Mouse (Mus musculus) heart, embryonic 16.5 days (tissue): ENCODE measurements around the gene Hoxa4. TPM values are rescaled to one million over a fixed set of nuclear protein-coding genes. Genes with fewer than 3 reads are reported as not detected.

Source experiments
- ATAC-seq: fragments of 200-750 bp; cut with Nextera tagmentation; replicated peaks from 2 replicates; pipeline ENCODE4 v1.8.0; 2017; ENCODE audit warnings: moderate number of reproducible peaks; ENCODE audit not compliant: insufficient read depth, low FRiP score; ENCODE audit errors: extremely low read depth
- H3K27ac ChIP-seq: fragments of 300-500 bp; sonication (generic); 2 replicates; pipeline ENCODE4 v1.5.1; 2014; ENCODE audit warnings: mild to moderate bottlenecking, low read length, control low read depth, moderate library complexity
- H3K27me3 ChIP-seq: fragments of 300-500 bp; sonication (generic); 2 replicates; pipeline ENCODE4 v1.6.1; 2014; ENCODE audit warnings: low read length, mixed read lengths; ENCODE audit not compliant: control insufficient read depth, insufficient read depth
- H3K36me3 ChIP-seq: fragments of 300-500 bp; sonication (generic); 2 replicates; pipeline ENCODE4 v1.6.1; 2014; ENCODE audit not compliant: control insufficient read depth, insufficient read depth
- H3K4me1 ChIP-seq: fragments of 300-500 bp; sonication (generic); 2 replicates; pipeline ENCODE4 v1.6.1; 2014; ENCODE audit warnings: low read length, mixed read lengths; ENCODE audit not compliant: control insufficient read depth, insufficient read depth
- H3K4me2 ChIP-seq: fragments of 300-500 bp; sonication (generic); 2 replicates; pipeline ENCODE4 v1.6.1; 2014; ENCODE audit warnings: low read depth, mild to moderate bottlenecking, control low read depth, low read length
- H3K4me3 ChIP-seq: fragments of 300-500 bp; sonication (generic); 2 replicates; pipeline ENCODE4 v1.5.1; 2014; ENCODE audit warnings: mild to moderate bottlenecking, control low read depth, low read length
- H3K9ac ChIP-seq: fragments of 300-500 bp; sonication (generic); 2 replicates; pipeline ENCODE4 v1.6.1; 2014; ENCODE audit warnings: low read length, control low read depth
- H3K9me3 ChIP-seq: fragments of 300-500 bp; sonication (generic); replicated peaks from 2 replicates; pipeline ENCODE4 v1.6.1; 2016; ENCODE audit warnings: low read length; ENCODE audit not compliant: control insufficient read depth
- WGBS: fragments of 180-500 bp; shearing (Covaris S2); extraction: QIAGEN DNeasy Blood & Tissue Kit; methylation state at CpG from one replicate; pipeline ENCODE4 v1.1.7; 2014; 5-methylcytosine and 5-hydroxymethylcytosine counted together
- polyA plus RNA-seq: library from polyadenylated mRNA; unstranded; fragments of >200 nt; fragmentation: Nextera tagmentation; extraction: Ambion mirVana; gene quantifications from 2 replicates; pipeline ENCODE4 v1.2.1, GENCODE M21; 2015

The Hoxa4 gene
- polyA plus RNA-seq, 1 experiment from 2014 or later = not detected

GRCm38 (mm10) chr6:52205221-52205620, 13.7 kb upstream of the Hoxa4 start:
- no peaks in the 10 kb centered on the region for H3K9me3 ChIP-seq
- peaks cover 81% of the 10 kb centered on the region for H3K27me3 ChIP-seq
- no peaks in the 10 kb centered on the region for H3K36me3 ChIP-seq
- H3K4me3 ChIP-seq = no peak overlapping the region
- ATAC-seq = no peak
- H3K4me1 ChIP-seq = peaks cover 3% of the 10 kb centered on the region; the same call in 1 of the 2 replicates
- 16% methylated on average over 14 of the region's 14 CpGs for WGBS
- no peak overlapping the region for H3K9ac ChIP-seq
- no peak overlapping the region for H3K27ac ChIP-seq
- H3K4me2 ChIP-seq = no peak overlapping the region

- no peak within 1 kb of the TSS; the same call in 1 of the 2 replicates for H3K27ac ChIP-seq
- WGBS = 1% methylated on average over 65 of the region's 65 CpGs
- no peaks in the 10 kb centered on the region for H3K36me3 ChIP-seq
- peaks cover 3% of the 10 kb centered on the region; the same call in 1 of the 2 replicates for H3K4me1 ChIP-seq
- H3K4me3 ChIP-seq = peak within 1 kb of the TSS; percentile 45
- H3K9ac ChIP-seq = peak within 1 kb of the TSS; percentile 56
- H3K9me3 ChIP-seq = no peaks in the 10 kb centered on the region
- peaks cover 79% of the 10 kb centered on the region for H3K27me3 ChIP-seq
- H3K4me2 ChIP-seq = peak within 1 kb of the TSS; percentile 56
- 0 out of 2 replicates have a peak, but pooled peaks have one; percentile 37 for ATAC-seq
These were observed 12.6 kb upstream of the Hoxa4 start, which contains the start of gene Hoxa5 for GRCm38 (mm10) chr6:52204050-52204752. TSS of gene Hoxa5 (minus strand) at chr6:52204587.

GRCm38 (mm10) chr6:52203371-52204049, 12.0 kb upstream of the Hoxa4 start:
- Histone ChIP-seq H3K27ac (no peak overlapping the region; the same call in 1 of the 2 replicates), H3K9me3 (no peaks in the 10 kb centered on the region), H3K4me2 (peak overlapping the region; percentile 56), H3K4me3 (peak overlapping the region; percentile 45), H3K4me1 (peaks cover 3% of the 10 kb centered on the region; the same call in 1 of the 2 replicates), H3K27me3 (peaks cover 79% of the 10 kb centered on the region), H3K36me3 (no peaks in the 10 kb centered on the region), H3K9ac (peak overlapping the region; percentile 56)
- 0 out of 2 replicates have a peak, but pooled peaks have one; percentile 41 for ATAC-seq
- WGBS = 6% methylated on average over 46 of the region's 46 CpGs

- Histone ChIP-seq H3K4me2 (peak overlapping the region; percentile 1; the same call in 1 of the 2 replicates), H3K4me1 (peaks cover 3% of the 10 kb centered on the region; the same call in 1 of the 2 replicates), H3K36me3 (no peaks in the 10 kb centered on the region), H3K9me3 (no peaks in the 10 kb centered on the region), H3K9ac (no peak overlapping the region), H3K4me3 (peak overlapping the region; percentile 45), H3K27ac (no peak overlapping the region), H3K27me3 (peaks cover 79% of the 10 kb centered on the region)
- 7% methylated on average over 10 of the region's 10 CpGs for WGBS
- no peak for ATAC-seq
These were observed 11.5 kb upstream of the Hoxa4 start for GRCm38 (mm10) chr6:52203121-52203370.

GRCm38 (mm10) chr6:52202362-52203120, 11.0 kb upstream of the Hoxa4 start:
- peaks cover 3% of the 10 kb centered on the region; the same call in 1 of the 2 replicates for H3K4me1 ChIP-seq
- peaks cover 80% of the 10 kb centered on the region for H3K27me3 ChIP-seq
- no peak overlapping the region for H3K9ac ChIP-seq
- no peaks in the 10 kb centered on the region for H3K36me3 ChIP-seq
- ATAC-seq = no peak
- H3K4me3 ChIP-seq = peak overlapping the region; percentile 45
- H3K9me3 ChIP-seq = no peaks in the 10 kb centered on the region
- H3K4me2 ChIP-seq = peak overlapping the region; percentile 1; the same call in 1 of the 2 replicates
- no peak overlapping the region for H3K27ac ChIP-seq
- WGBS = 8% methylated on average over 22 of the region's 22 CpGs

- H3K9me3 ChIP-seq = no peaks in the 10 kb centered on the region
- no peak overlapping the region for H3K9ac ChIP-seq
- WGBS = 35% methylated on average over 1 of the region's 1 CpGs
- peaks cover 3% of the 10 kb centered on the region; the same call in 1 of the 2 replicates for H3K4me1 ChIP-seq
- no peak for ATAC-seq
- H3K4me3 ChIP-seq = no peak overlapping the region
- H3K27ac ChIP-seq = no peak overlapping the region
- peaks cover 80% of the 10 kb centered on the region for H3K27me3 ChIP-seq
- peak overlapping the region; percentile 12; the same call in 1 of the 2 replicates for H3K4me2 ChIP-seq
- no peaks in the 10 kb centered on the region for H3K36me3 ChIP-seq
These were observed 9.7 kb upstream of the Hoxa4 start for GRCm38 (mm10) chr6:52201269-52201668.

GRCm38 (mm10) chr6:52200751-52201250, 9.2 kb upstream of the Hoxa4 start:
- Histone ChIP-seq H3K4me3 (no peak overlapping the region), H3K36me3 (no peaks in the 10 kb centered on the region), H3K4me1 (peaks cover 3% of the 10 kb centered on the region; the same call in 1 of the 2 replicates), H3K27me3 (peaks cover 80% of the 10 kb centered on the region), H3K4me2 (0 out of 2 replicates have a peak overlapping the region, but pooled peaks have one; percentile 2), H3K9me3 (no peaks in the 10 kb centered on the region), H3K27ac (no peak overlapping the region), H3K9ac (no peak overlapping the region)
- 27% methylated on average over 10 of the region's 10 CpGs for WGBS
- ATAC-seq = no peak

- Histone ChIP-seq H3K36me3 (no peaks in the 10 kb centered on the region), H3K9me3 (no peaks in the 10 kb centered on the region), H3K4me2 (0 out of 2 replicates have a peak overlapping the region, but pooled peaks have one; percentile 2), H3K4me3 (no peak overlapping the region), H3K9ac (no peak overlapping the region), H3K27ac (no peak overlapping the region), H3K27me3 (peaks cover 78% of the 10 kb centered on the region), H3K4me1 (peaks cover 3% of the 10 kb centered on the region; the same call in 1 of the 2 replicates)
- WGBS = 22% methylated on average over 30 of the region's 30 CpGs
- ATAC-seq = no peak
These were observed 8.7 kb upstream of the Hoxa4 start for GRCm38 (mm10) chr6:52200073-52200750.
